Mouse (Mus musculus) E14TG2a.4 (cell line): Measurements from ENCODE around the gene Apoe.

ENCODE experiments used
- H3K27me3 ChIP-seq: 2 replicates; pipeline ENCODE4 v1.6.1; 2014; ENCODE audit warnings: low read length, control low read depth; ENCODE audit not compliant: insufficient read depth
- H3K36me3 ChIP-seq: 2 replicates; pipeline ENCODE4 v1.6.1; 2014; ENCODE audit warnings: low read length, control low read depth; ENCODE audit not compliant: insufficient read depth
- H3K4me1 ChIP-seq: replicated peaks from 2 replicates; pipeline ENCODE4 v1.6.1; 2014; ENCODE audit warnings: low read depth, low read length, control low read depth
- H3K4me3 ChIP-seq: replicated peaks from 2 replicates; pipeline ENCODE4 v1.5.1; 2014; ENCODE audit warnings: mild to moderate bottlenecking, low read length
- H3K9me3 ChIP-seq: 2 replicates; pipeline ENCODE4 v1.6.1; 2014; ENCODE audit warnings: low read length, control low read depth
- CTCF ChIP-seq: conservative IDR thresholded peaks from 2 replicates; pipeline ENCODE4 v1.5.1; 2014; ENCODE audit warnings: low read length
- NANOG ChIP-seq: IDR thresholded peaks from 2 replicates; pipeline ENCODE4 v1.6.1; 2014; ENCODE audit warnings: borderline replicate concordance, low read length, mixed read lengths
- POU5F1 ChIP-seq: IDR thresholded peaks from 2 replicates; pipeline ENCODE4 v1.6.1; 2014; ENCODE audit warnings: low read length, borderline replicate concordance

The Apoe gene

DNA sequence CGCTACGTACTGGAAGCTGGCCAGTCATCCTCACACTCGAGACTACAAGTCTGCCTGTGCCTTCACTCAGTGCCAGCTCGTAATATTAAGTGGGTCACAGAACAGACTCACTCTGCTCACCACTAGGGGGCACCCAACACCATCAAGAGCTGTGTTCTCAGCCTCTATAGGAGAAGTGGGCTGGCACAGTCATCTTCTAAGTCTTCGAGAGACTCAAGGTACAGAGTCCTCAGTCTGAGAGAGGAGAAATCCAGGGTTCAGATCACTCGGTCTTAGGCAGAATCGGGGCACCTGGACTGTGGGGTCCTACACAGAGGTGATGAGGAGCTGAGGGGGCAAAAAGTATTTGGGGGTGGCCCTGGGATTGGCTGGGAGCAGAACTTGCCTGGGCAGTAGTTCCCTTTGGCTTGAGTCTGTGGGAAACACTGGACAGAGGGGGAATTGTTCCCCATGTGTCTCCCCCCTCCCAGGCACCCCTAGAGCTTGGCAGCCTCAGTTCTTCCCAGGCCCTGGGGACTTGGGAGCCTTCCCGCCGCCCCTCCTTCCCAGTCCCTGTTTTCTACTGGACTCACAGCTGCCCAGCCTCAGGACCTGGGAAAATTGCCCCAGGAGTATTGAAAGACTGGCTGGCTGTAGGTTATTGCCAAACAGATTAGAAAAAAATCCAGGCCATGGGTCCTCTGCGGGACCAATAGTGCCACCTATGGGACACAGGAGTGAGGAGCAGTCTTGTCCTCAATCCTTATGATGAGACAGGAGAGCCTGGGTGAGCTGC, 29.9 kb downstream of the Apoe start:
- H3K9me3 ChIP-seq = no peaks in the 10 kb centered on the region
- H3K27me3 ChIP-seq = peaks cover 5% of the 10 kb centered on the region
- H3K36me3 ChIP-seq = no peaks in the 10 kb centered on the region
- peak overlapping the region; percentile 66 for H3K4me3 ChIP-seq
- TF ChIP-seq CTCF (peak; percentile 90), POU5F1 (no peak), NANOG (0 out of 2 replicates have a peak, but pooled peaks have one; percentile 6)
- peaks cover 31% of the 10 kb centered on the region for H3K4me1 ChIP-seq

GRCm38 (mm10) chr7:19667434-19667833, 31.6 kb downstream of the Apoe start:
- TF ChIP-seq NANOG (no peak), CTCF (no peak), POU5F1 (no peak)
- H3K4me3 ChIP-seq = no peak overlapping the region
- H3K36me3 ChIP-seq = peaks cover 6% of the 10 kb centered on the region
- H3K27me3 ChIP-seq = peaks cover 5% of the 10 kb centered on the region
- H3K4me1 ChIP-seq = peaks cover 38% of the 10 kb centered on the region
- no peaks in the 10 kb centered on the region for H3K9me3 ChIP-seq

- Histone ChIP-seq H3K27me3 (peaks cover 5% of the 10 kb centered on the region), H3K4me1 (peaks cover 45% of the 10 kb centered on the region), H3K36me3 (peaks cover 13% of the 10 kb centered on the region), H3K4me3 (no peak overlapping the region), H3K9me3 (no peaks in the 10 kb centered on the region)
- peak; percentile 27; the same call in 1 of the 2 replicates for TF ChIP-seq CTCF
- TF ChIP-seq POU5F1 = no peak
- TF ChIP-seq NANOG = no peak
Observed at GRCm38 (mm10) chr7:19666750-19667149, 32.2 kb downstream of the Apoe start.

- Histone ChIP-seq H3K4me1 (peaks cover 46% of the 10 kb centered on the region), H3K27me3 (peaks cover 5% of the 10 kb centered on the region), H3K4me3 (peak within 1 kb of the TSS; percentile 100), H3K9me3 (no peaks in the 10 kb centered on the region), H3K36me3 (peaks cover 28% of the 10 kb centered on the region)
- TF ChIP-seq POU5F1 (no peak), CTCF (peak; percentile 28; the same call in 1 of the 2 replicates), NANOG (no peak; the same call in 1 of the 2 replicates)
Observed at GRCm38 (mm10) chr7:19664955-19665841, 33.8 kb downstream of the Apoe start, which contains the start of gene Clptm1. TSS of gene Clptm1 (minus strand) at chr7:19665033.

DNA sequence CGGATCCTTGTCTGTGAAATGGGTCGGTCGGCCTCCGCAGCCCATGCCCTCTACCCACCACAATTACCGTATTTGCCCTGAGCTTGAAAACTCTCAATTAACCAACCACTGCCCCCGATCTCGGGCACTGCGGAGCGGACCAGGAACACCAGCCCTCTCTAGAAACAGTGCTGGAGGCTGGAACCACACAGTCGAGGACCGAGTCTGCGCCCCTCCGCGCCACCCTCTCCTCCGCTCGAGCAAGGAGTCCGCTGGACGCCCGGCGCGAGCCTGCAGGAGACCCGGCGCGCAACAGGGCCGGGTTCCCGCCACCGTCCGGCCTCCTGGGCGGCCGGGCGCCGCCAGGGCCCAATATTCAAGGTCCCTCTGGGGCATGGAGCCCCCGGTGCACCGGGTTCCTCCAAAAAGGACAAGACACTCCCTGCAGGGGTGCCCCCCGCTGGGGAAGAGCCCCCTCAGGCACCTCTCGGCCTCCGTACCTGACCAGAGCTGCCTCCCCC, 34.5 kb downstream of the Apoe start:
- peaks cover 5% of the 10 kb centered on the region for H3K27me3 ChIP-seq
- peaks cover 35% of the 10 kb centered on the region for H3K36me3 ChIP-seq
- peaks cover 48% of the 10 kb centered on the region for H3K4me1 ChIP-seq
- TF ChIP-seq POU5F1 (no peak), CTCF (no peak), NANOG (no peak)
- peak overlapping the region; percentile 100 for H3K4me3 ChIP-seq
- H3K9me3 ChIP-seq = no peaks in the 10 kb centered on the region

- Histone ChIP-seq H3K4me3 (peak overlapping the region; percentile 100), H3K27me3 (peaks cover 5% of the 10 kb centered on the region), H3K4me1 (peaks cover 43% of the 10 kb centered on the region), H3K36me3 (peaks cover 40% of the 10 kb centered on the region), H3K9me3 (no peaks in the 10 kb centered on the region)
- TF ChIP-seq POU5F1 (no peak), NANOG (no peak), CTCF (no peak)
Observed at GRCm38 (mm10) chr7:19663940-19664339, 35.0 kb downstream of the Apoe start.

- TF ChIP-seq POU5F1 (no peak), NANOG (no peak), CTCF (no peak)
Observed at GRCm38 (mm10) chr7:19652614-19653013, 46.4 kb downstream of the Apoe start.

GRCm38 (mm10) chr7:19651063-19651786, 47.8 kb downstream of the Apoe start:
- Histone ChIP-seq H3K9me3 (no peaks in the 10 kb centered on the region), H3K27me3 (no peaks in the 10 kb centered on the region), H3K4me1 (peaks cover 28% of the 10 kb centered on the region), H3K4me3 (no peak overlapping the region), H3K36me3 (peaks cover 88% of the 10 kb centered on the region)
- TF ChIP-seq CTCF (no peak), POU5F1 (no peak), NANOG (no peak)

More at GRCm38 (mm10) chr7:19652614-19653013, 46.4 kb downstream of the Apoe start:
- Histone ChIP-seq H3K9me3 (no peaks in the 10 kb centered on the region), H3K27me3 (no peaks in the 10 kb centered on the region), H3K4me1 (peaks cover 31% of the 10 kb centered on the region), H3K36me3 (peaks cover 90% of the 10 kb centered on the region), H3K4me3 (no peak overlapping the region)
